ENCODE assay signal across 14 mouse cellular contexts in genomic region chr1:71896141-71896725, GRCm38 (mm10).
DNase-seq lines count a peak whose midpoint lies in the region; ATAC-seq and TF ChIP-seq lines count a peak whose summit lies in the region.
"Had no signal": no experiment of that assay in that cellular context is flagged by ENCODE, and none has a peak within 500 bp of the region (broad histone marks: within the 10 kb centered on the region; RNA-seq: fewer than 3 reads in every experiment).

No protein-coding gene starts in this region.

- no peaks in the 10 kb centered on the region for H3K27me3 ChIP-seq in kidney, postnatal 0 days (ENCODE audit: insufficient read depth, low read length)
- no peaks in the 10 kb centered on the region for H3K27me3 ChIP-seq in kidney, embryonic 14.5 days (ENCODE audit: control insufficient read depth, insufficient read depth, low read length)
- no peaks in the 10 kb centered on the region for H3K27me3 ChIP-seq in heart, embryonic 16.5 days (ENCODE audit: control insufficient read depth, insufficient read depth, low read length)
- H3K27me3 ChIP-seq in midbrain, embryonic 15.5 days (replicated peaks): no peaks in the 10 kb centered on the region
- no peaks in the 10 kb centered on the region for H3K27me3 ChIP-seq in midbrain, embryonic 16.5 days (ENCODE audit: control insufficient read depth, insufficient read depth, low read depth, low read length)

- TF ChIP-seq CTCF in kidney, postnatal 0 days (IDR thresholded peaks at IDR 0.05; ENCODE audit: low read depth): no peak

- no peak overlapping the region for H3K27ac ChIP-seq in kidney, postnatal 0 days
- no peak overlapping the region for H3K27ac ChIP-seq in kidney, embryonic 14.5 days (ENCODE audit: low read depth, low read length)
- 0 out of 2 replicates have a peak overlapping the region, but pooled peaks have one; percentile 16 for H3K27ac ChIP-seq in heart, embryonic 16.5 days (ENCODE audit: low read length)
- no peak overlapping the region for H3K27ac ChIP-seq in midbrain, embryonic 15.5 days
- H3K27ac ChIP-seq in midbrain, embryonic 16.5 days (ENCODE audit: low read length): no peak overlapping the region
- H3K27ac ChIP-seq: forebrain, embryonic 10.5 days; hindbrain, embryonic 10.5 days; stomach, postnatal 0 days had no signal

- no peak overlapping the region for H3K9ac ChIP-seq in kidney, postnatal 0 days (ENCODE audit: low read depth, low read length)
- no peak overlapping the region for H3K9ac ChIP-seq in kidney, embryonic 14.5 days (ENCODE audit: low read depth, low read length)
- H3K9ac ChIP-seq in heart, embryonic 16.5 days (ENCODE audit: low read length): no peak overlapping the region
- no peak overlapping the region for H3K9ac ChIP-seq in midbrain, embryonic 15.5 days
- no peak overlapping the region for H3K9ac ChIP-seq in midbrain, embryonic 16.5 days (ENCODE audit: low read depth, low read length)

- H3K4me2 ChIP-seq in kidney, postnatal 0 days (ENCODE audit: low read length): 0 out of 2 replicates have a peak overlapping the region, but pooled peaks have one; percentile 21
- no peak overlapping the region for H3K4me2 ChIP-seq in kidney, embryonic 14.5 days (replicated peaks; ENCODE audit: low read depth, low read length)
- H3K4me2 ChIP-seq in heart, embryonic 16.5 days (ENCODE audit: low read depth, low read length): no peak overlapping the region
- H3K4me2 ChIP-seq in midbrain, embryonic 15.5 days: no peak overlapping the region
- H3K4me2 ChIP-seq in midbrain, embryonic 16.5 days (ENCODE audit: low read length): no peak overlapping the region

- DNase-seq in gastrocnemius, adult 18-20 months (ENCODE audit: low spot score): peak; percentile 25
- DNase-seq in gastrocnemius, postnatal 4 days (ENCODE audit: low spot score in 2 of 2): no peak
- peak; percentile 24 for DNase-seq in kidney, postnatal 0 days (ENCODE audit: low spot score)
- DNase-seq in adrenal gland, adult 18-20 months (ENCODE audit: low spot score in 2 of 2): no peak
- DNase-seq: cerebellum, adult 2 months; embryo, embryonic 11 days; spleen, adult 18-20 months had no signal

- no peaks in the 10 kb centered on the region for H3K36me3 ChIP-seq in kidney, postnatal 0 days (ENCODE audit: insufficient read depth, low read length)
- H3K36me3 ChIP-seq in kidney, embryonic 14.5 days (ENCODE audit: control insufficient read depth, insufficient read depth, low read length): no peaks in the 10 kb centered on the region
- no peaks in the 10 kb centered on the region for H3K36me3 ChIP-seq in heart, embryonic 16.5 days (ENCODE audit: control insufficient read depth, insufficient read depth)
- H3K36me3 ChIP-seq in midbrain, embryonic 15.5 days (replicated peaks): no peaks in the 10 kb centered on the region
- no peaks in the 10 kb centered on the region for H3K36me3 ChIP-seq in midbrain, embryonic 16.5 days (ENCODE audit: control insufficient read depth, insufficient read depth, low read length)
- H3K36me3 ChIP-seq: forebrain, embryonic 10.5 days; hindbrain, embryonic 10.5 days had no signal

- WGBS in kidney, postnatal 0 days: 40% methylated on average over 11 of the region's 11 CpGs
- WGBS in kidney, embryonic 14.5 days: 43% methylated on average over 11 of the region's 11 CpGs
- 64% methylated on average over 11 of the region's 11 CpGs for WGBS in heart, embryonic 16.5 days
- 60% methylated on average over 11 of the region's 11 CpGs for WGBS in midbrain, embryonic 15.5 days
- 61% methylated on average over 11 of the region's 11 CpGs for WGBS in midbrain, embryonic 16.5 days

- H3K4me3 ChIP-seq in kidney, postnatal 0 days (replicated peaks; ENCODE audit: low read depth, low read length): no peak overlapping the region
- H3K4me3 ChIP-seq in kidney, embryonic 14.5 days (ENCODE audit: low read length): no peak overlapping the region
- H3K4me3 ChIP-seq in heart, embryonic 16.5 days (ENCODE audit: low read length): no peak overlapping the region
- H3K4me3 ChIP-seq in midbrain, embryonic 15.5 days: no peak overlapping the region
- H3K4me3 ChIP-seq in midbrain, embryonic 16.5 days (ENCODE audit: low read depth, low read length): no peak overlapping the region
- H3K4me3 ChIP-seq: forebrain, embryonic 10.5 days; hindbrain, embryonic 10.5 days had no signal

- no peak for ATAC-seq in kidney, postnatal 0 days (replicated peaks; ENCODE audit: low FRiP score, low read depth)
- ATAC-seq in kidney, embryonic 14.5 days (ENCODE audit: low FRiP score, low TSS enrichment): no peak
- no peak for ATAC-seq in heart, embryonic 16.5 days (replicated peaks; ENCODE audit: extremely low read depth, insufficient read depth, low FRiP score)
- ATAC-seq in midbrain, embryonic 15.5 days (replicated peaks): no peak
- no peak for ATAC-seq in midbrain, embryonic 16.5 days

- no peaks in the 10 kb centered on the region for H3K9me3 ChIP-seq in kidney, postnatal 0 days (replicated peaks; ENCODE audit: low read length)
- no peaks in the 10 kb centered on the region for H3K9me3 ChIP-seq in kidney, embryonic 14.5 days (ENCODE audit: control insufficient read depth, low read length)
- H3K9me3 ChIP-seq in heart, embryonic 16.5 days (replicated peaks; ENCODE audit: control insufficient read depth, low read length): no peaks in the 10 kb centered on the region
- no peaks in the 10 kb centered on the region for H3K9me3 ChIP-seq in midbrain, embryonic 15.5 days
- no peaks in the 10 kb centered on the region for H3K9me3 ChIP-seq in midbrain, embryonic 16.5 days (replicated peaks; ENCODE audit: control insufficient read depth, low read length, poor library complexity, severe bottlenecking)
- H3K9me3 ChIP-seq: forebrain, embryonic 10.5 days; hindbrain, embryonic 10.5 days had no signal

- no peaks in the 10 kb centered on the region for H3K4me1 ChIP-seq in kidney, postnatal 0 days (replicated peaks; ENCODE audit: insufficient read depth, low read length)
- no peaks in the 10 kb centered on the region for H3K4me1 ChIP-seq in kidney, embryonic 14.5 days (ENCODE audit: control insufficient read depth, insufficient read depth, low read length)
- H3K4me1 ChIP-seq in heart, embryonic 16.5 days (ENCODE audit: control insufficient read depth, insufficient read depth, low read length): peaks cover 18% of the 10 kb centered on the region
- H3K4me1 ChIP-seq in midbrain, embryonic 15.5 days: peaks cover 4% of the 10 kb centered on the region; the same call in 1 of the 2 replicates
- H3K4me1 ChIP-seq in midbrain, embryonic 16.5 days (ENCODE audit: control insufficient read depth, insufficient read depth, low read length): peaks cover 7% of the 10 kb centered on the region; the same call in 1 of the 2 replicates

Comparison
In these comparisons a context has a peak if more than half of its experiments do, and no peak if none do; other contexts are left out.
1. DNase-seq: peak in gastrocnemius, adult 18-20 months (single experiment) and kidney, postnatal 0 days (single experiment); none in gastrocnemius, postnatal 4 days (0 of 2) and adrenal gland, adult 18-20 months (0 of 2).